Mouse (Mus musculus) urinary bladder, postnatal 10 days (tissue): Measurements from ENCODE around the gene Aip.
A peak's percentile ranks its signal among the peaks of the same experiment; 100 is the strongest.

Source experiments
- DNase-seq: peaks from one replicate; pipeline ENCODE4 v3.0.0; 2022; ENCODE audit warnings: low spot score

Gene Aip

DNA sequence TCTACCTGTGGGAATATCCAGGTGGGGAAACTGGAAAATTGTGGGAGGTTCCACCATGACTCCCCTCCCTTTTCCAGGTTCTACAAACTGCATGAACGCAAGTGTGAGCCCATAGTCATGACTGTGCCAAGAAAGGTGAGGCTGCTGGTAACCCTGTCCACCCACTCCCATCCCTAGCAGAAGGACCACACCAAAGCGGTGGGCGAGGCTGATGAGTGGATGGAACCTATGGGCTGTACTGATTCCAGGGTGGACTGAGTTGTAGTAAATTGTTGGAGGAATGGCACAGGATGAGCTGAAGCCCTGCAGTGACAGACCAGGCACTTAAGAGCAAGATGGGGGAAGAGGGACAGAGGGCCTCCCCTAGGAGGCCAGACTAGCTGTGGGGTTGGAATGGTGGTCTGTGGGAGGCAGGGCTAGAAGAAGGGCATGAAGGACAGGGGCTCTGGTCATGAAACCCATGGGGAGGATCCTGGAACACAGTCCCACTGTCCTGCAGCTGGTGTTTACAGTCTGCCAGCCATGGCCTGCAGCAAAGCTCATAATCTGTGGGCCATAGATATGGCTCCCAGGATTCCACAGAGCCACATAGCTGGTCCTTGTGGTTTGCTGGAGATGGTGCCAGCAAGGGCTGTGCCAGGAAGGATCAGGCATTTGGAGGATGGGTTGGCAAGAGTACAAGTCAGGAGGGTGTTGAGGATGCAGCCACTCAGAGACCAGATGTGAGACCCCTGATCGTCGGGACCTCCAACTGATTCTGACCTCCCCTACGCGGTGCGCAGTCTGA lies 27.0 kb upstream of the Aip start:
- no peak for DNase-seq

DNA sequence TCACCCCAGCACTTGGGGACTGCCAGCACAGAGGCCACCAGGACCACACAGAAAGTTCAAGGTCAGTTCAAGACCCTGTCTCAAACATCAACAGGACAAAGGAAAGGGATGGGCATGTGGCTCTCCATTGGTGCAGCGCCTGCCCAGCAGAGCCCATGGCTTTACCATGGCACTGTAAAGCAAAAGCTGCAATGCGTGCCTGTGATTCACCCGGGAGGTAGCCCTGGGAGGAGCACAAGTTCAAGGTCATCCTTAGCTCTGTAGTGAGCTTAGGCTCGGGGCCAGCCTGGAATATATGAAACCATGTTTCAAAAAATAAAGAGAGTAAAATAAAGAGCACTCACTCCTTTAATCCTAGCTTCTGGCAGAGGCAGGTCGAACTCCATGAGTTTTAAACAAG lies 26.2 kb upstream of the Aip start:
- DNase-seq, result no peak

DNA sequence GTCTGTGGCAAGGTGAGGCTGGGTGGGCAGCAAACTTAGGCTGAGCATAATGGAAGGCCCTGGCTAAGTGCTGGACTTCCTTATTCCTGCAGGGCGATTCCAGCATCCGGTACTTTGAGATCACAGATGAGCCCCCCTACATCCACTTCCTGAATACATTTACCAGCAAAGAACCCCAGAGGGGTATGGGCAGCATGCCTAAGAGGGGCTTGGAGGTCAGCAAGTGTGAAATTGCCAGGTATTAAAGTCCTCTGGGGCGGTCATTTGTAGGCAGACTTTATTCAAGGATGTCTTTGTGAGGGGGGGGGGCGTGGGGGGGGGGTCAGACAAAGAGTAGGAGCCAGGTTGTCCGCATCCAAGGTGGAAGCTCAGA lies 25.8 kb upstream of the Aip start:
- DNase-seq, result no peak

DNA sequence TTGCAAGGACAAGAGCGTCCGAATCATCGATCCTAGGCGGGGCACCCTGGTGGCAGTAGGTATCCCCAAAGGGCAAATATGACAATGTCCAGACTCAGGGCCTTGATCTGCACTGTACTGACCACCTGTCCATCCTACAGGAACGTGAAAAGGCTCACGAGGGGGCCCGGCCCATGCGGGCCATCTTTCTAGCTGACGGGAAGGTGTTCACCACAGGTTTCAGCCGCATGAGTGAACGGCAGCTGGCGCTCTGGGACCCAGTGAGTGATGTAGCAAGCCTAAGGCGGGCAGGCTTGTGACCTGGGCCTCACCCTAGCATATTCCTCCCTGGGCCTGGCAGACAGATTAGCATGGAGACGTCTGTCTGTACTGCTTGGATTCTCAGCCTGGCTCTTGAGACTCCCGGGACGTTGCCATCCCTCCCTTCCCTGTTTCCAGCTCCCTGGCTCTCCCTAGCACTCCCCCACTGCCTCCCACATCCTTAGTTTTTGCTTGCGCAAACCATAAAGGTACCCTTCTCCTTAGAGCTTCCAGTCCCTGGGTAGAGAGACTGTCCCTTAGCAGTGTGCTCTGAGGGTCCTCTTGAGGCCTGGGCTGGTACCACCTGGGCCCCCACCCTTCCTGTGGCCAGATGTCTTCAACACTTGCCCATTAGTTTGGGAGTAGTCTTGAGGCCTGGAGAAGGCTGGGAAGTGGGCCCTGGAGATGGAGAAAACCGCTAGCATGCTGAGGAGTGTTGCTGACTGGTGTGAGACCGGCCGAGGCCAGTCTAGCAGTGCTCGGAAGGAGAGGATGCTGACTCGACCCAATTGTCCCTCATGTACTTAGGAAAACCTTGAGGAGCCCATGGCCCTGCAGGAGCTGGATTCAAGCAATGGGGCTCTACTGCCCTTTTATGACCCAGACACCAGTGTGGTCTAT lies 25.2 kb upstream of the Aip start:
- DNase-seq, result no peak

DNA sequence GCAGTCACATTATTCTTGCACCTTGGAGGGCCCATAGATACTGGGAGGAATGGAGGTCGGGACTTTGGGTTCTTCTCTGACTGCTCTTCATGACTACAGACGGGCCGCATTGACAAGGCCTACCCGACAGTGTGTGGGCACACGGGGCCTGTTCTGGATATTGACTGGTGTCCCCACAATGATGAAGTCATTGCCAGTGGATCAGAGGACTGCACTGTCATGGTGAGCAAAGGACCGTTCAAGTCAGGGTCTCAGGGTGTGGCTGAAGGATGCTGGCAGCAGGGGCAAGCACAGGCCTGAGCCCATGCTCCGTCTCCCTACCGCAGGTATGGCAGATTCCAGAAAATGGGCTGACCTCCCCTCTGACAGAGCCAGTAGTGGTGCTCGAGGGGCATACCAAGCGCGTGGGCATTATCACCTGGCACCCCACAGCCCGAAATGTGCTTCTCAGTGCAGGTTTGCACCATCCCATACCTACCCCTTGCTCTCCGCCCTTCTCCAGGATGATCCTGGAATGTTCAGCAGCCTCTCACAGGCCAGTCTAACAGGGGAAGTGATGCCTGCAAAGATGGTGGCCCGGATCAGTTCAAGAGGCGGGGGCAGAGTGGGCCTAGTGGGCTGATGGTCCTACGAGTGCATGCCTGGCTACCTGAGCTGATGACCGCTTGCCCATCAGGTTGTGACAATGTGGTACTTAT lies 24.3 kb upstream of the Aip start:
- DNase-seq, result no peak

DNA sequence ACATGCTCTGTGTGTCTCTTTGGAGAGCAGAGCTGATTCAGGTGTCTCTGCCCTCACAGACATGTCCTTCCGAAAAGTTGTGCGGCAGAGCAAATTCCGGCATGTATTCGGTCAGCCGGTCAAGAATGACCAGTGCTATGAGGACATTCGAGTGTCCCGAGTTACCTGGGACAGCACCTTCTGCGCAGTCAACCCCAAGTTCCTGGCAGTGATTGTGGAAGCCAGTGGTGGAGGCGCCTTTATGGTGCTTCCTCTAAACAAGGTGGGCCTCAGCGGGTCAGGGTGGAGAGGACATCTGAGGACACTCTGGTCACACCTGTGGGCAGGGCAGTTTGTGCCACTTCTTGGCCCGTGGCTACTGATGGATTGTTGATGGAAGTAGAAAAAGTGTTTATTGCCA lies 23.6 kb upstream of the Aip start:
- DNase-seq, result no peak

DNA sequence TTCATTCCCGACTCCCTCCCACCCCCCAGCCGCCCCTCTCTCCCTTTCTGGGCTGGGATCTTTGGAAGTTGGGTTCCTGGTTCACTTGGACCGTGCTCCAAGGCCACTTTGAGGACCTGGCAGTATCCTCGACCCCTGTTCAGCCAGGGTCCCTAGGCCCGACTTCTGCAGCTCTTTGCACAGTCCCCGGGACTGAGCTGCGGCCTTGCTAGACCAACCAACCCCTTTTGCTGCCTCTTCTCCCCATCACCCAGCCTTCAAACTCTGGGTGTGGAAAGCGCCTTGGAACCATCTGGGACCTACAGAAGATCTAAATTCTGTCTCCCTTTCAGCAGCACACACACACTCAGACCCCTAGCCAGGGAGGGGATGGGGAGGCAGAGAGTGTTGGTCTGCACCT lies 23.2 kb upstream of the Aip start:
- no peak for DNase-seq

DNA sequence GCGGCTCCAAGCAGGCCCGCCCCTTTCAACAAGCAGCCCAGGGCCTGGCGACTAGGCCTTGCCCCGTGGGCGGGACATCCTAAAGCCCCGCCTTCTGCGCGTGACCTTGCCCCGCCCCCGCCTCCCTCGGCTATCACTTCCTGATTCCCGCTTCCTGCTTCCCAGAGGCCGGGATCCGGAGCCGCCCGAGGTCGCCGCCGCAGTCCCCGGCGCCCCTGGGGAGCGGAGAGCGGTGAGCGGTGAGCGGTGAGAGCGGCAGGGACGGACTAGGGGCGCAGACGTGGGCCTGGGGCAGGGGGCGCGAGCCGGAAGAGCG lies 22.8 kb upstream of the Aip start, which contains the start of gene Coro1b:
Gene Coro1b, plus strand, starts transcription at position 129 of the 316 bp plus-strand sequence.
- DNase-seq, result peak; percentile 95

DNA sequence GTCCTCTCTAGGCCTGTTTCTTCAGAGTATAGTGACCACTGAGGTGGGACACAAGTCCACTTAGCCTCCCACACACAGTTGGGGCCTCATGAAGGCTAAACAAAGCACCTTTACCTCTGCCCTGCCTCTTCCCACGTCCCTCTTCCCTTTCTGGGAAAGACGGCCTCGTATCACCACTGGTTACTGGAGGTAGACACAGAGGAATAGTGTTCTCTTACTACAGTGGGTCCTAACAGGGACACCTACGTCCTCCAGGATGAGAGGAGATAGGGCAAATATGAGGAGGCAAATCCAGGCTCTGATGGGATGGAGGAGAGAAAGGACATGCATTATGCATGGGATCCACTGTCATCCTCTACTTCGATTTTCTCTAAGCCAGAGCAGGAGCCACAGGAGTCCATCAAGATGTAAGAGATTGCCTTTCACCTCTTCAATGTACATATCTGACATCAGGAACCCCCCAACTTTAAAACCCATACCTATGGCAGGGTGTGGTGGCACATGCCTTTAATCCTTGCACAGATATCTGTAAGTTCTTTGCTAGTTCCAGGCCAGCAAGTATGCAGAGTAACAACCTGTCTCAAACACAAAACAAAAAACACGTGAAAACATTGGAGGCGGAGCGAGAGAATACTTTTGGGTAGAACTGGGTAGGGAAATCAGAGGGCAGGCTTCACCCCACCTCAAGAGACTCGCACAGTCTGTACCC lies 22.3 kb upstream of the Aip start:
- DNase-seq, result no peak

DNA sequence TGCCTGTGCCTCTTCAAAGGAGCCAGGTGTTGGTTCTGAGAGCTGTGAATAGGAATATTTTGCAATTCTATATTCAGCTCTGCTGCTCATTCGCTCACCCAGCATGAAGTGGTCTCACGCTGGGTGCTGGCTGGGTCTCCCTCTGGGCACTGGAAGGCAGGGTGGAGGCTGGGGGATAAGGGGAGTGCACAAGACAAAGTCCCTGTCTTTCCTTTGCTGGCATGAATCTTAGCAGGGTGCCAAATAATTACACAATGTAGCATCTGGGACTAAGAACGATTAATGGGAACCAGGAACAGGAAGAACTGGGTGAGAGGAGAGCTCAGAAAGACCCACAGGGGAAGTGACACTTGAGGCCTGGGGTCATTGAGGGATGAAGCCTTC lies 21.4 kb upstream of the Aip start:
- DNase-seq, result no peak

DNA sequence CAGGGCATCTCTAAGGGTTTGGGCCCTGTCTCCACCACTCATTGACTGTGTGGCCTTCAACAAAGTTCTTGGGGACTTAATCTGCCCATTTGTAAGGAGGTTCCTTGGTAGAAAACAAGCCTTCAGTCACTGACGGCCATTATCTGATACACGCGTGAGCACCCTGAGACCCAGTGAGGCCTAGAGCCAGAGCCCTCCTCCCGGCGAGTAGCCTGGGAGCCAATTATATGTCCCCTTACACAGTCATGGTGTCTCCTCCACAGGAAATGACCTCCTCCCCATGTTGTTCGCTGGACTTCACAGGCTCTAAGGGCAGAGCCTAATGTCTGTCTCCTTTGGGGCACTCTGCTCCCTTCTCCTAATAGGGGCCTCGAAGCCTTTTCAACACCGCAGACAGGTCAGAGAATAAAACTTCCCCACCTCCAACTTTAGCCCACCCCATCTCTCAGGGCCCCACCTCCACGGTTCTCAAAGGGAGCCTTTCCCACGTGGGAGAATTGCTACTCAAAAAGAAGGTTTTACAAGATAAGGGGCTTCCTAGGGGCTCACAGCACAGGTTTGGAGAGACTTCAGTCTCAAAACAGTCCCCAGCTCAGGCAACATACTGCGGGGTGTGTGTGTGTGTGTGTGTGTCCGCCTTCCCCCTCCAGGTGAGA lies 20.8 kb upstream of the Aip start:
- DNase-seq, result no peak

DNA sequence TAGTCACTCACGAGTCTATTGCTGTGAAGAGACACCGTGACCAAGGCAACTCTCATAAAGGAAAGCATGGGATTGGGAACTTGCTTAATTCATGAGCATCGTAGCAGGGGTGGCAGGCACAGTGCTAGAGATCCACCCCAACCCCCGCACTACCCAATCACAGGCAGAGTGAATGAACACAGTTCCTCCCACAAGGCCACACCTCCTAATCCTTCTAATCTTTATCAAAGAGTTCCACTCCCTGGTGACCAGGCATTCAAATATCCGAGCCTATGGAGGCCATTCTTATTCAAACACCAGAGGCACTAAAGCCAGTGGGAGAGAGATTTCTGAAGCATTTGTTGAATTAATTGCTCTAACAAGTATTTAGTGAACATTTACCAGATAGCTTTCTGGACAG lies 20.3 kb upstream of the Aip start:
- no peak for DNase-seq

DNA sequence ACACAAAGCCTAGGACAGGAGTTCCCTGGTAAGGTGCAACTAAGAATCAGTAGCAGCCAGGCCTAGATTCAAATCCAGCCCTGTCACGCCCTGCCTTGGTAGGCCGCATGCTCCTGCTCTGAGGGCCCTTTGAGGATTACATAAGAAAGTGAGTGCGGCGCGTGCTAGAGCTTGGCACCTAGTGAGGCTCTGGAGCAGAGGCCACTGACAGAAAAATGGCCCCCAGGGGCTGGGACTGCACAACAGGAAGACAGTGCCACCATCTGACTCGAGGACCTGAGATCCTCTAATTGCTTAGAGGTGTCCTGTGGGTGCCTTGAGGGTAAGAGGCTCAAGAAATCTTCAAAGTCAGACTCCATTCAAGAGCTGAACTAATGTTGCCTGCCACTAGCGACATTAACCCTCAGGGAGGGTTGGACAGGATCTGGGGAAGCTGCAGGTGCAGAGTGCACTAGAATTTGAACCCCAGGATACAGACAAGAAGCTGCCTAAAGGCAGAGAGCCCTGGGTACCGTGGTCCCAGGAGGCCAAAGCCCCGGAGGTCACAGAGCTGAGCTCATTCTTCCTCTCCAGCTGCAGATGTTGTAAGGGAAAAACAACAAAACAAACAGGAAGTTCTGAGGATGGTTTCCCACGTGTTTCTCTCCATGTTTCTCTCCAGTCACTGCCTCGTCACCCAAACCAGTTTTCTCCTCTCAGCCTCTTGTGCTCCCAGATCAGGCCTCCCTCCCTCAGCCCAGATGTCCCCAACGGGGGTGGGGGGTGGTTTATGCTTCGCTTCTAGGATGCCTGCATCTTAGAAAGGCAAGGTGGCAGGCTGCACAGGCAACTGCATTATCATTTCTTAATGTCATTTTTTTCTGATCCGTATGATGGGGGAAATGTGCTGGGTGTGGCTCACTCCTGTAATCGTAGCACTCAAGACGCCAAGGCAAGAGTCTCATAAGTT lies 19.2 kb upstream of the Aip start:
- no peak for DNase-seq

DNA sequence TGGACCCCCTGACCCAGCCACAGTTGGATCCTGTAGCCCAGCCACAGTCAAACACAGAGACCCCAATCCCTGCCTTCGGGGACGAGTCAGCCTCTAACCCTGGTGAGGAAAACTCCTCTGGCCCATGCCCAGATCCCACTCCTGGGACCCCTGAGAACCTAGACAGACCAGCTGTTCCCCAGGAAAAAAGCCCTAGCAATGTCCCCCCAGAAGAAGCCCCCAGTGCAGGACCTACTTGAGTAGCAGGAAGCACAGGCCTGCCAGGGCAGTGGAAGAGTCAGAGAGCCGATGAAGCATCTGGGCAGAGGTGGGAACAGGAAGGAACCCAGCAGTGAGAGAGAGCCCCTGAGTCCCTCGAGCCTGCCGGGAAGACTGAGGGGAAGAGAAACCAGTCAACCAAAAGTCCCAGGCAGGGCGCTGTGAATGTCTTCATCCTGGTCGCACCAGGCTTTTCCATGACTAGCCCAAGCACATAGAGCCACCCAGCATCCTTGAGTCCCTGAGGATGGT lies 18.2 kb upstream of the Aip start, which contains the start of gene Cabp4:
Gene Cabp4, minus strand, starts transcription at position 275 of the 510 bp plus-strand sequence.
- no peak for DNase-seq

DNA sequence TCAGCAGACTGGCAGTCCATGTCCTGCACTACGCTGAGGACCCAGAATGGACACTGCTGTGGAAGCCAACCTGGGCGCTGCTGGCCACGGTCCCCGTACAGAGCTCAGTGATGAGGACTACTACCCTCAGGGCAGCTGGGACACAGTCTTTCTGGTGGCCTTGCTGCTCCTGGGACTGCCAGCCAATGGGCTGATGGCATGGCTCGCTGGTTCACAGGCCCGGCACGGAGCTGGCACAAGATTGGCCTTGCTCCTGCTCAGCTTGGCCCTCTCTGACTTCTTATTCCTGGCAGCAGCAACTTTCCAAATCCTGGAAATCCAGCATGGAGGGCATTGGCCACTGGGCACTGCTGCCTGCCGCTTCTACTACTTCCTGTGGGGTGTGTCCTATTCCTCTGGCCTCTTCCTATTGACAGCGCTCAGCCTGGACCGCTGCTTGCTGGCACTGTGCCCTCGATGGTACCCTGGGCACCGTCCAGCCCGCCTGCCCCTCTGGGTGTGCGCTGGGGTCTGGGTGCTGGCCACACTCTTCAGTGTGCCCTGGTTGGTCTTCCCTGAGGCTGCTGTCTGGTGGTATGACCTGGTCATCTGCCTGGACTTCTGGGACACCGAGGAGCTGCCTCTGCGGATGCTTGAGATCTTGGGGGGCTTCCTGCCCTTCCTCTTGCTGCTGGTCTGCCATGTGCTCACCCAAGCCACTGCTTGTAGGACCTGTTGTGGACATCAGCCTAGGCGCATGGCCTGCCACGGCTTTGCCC lies 16.9 kb upstream of the Aip start:
- DNase-seq, result no peak

DNA sequence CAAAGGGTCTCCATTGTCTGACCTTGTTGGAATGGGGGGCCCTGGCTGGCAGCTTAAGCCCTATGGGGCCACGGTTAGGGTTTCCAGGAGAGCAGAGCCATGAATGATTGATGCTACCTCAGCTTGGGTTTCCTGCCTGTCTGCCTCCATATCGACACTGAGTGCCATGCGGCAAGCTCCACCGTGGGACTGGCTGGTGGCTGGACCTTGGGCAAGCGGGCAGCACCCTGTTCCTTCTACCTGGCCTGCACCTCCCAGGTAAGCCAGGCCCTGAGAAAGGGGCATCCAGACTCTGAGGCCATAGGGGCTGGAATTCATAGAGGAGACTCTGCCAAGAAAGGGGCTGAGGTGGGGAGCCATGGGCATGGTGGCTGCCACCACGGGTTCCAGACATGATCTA lies 14.5 kb upstream of the Aip start:
- DNase-seq, result no peak

DNA sequence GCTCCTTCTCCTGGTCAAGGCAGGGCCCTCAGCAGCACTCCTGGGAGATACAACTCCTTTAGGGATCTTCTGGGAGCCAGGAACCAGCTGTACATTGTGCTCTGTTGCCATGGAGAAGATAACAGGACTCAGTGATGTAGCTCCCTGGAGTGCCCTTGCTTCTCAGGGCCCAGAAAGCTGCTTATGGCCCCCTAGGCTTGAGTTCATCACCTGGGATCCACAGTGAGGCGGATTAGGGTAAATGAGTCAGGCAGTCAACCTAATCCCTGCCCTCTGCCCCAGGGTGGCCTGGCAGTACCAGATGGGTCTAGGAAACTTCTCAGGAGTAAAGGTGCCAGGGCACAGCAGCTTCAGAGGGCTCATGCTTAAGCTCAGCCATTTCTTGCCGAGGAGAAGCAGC lies 13.8 kb upstream of the Aip start, which contains the start of gene Gpr152:
Gene Gpr152, plus strand, starts transcription at position 342 of the 400 bp plus-strand sequence.
- no peak for DNase-seq

DNA sequence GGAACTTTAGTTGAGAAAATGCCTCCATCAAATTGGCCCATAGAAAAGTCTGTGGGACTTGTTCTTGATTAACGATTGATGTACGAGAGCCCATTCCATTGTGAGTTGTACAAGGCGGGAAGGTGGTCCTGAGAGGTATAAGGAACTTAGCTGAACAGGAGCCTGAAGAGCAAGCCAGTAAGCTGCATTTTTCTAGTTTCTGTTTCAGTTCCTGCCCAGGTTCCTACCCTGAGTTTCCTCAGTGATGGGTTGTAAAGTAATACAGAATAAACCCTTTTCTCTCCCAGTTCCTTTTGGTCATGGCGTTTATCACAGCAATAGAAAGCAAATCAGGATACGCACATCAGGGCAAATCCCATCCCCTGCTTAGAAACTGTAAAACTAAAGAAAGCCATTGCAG lies 12.3 kb upstream of the Aip start:
- DNase-seq, result no peak

DNA sequence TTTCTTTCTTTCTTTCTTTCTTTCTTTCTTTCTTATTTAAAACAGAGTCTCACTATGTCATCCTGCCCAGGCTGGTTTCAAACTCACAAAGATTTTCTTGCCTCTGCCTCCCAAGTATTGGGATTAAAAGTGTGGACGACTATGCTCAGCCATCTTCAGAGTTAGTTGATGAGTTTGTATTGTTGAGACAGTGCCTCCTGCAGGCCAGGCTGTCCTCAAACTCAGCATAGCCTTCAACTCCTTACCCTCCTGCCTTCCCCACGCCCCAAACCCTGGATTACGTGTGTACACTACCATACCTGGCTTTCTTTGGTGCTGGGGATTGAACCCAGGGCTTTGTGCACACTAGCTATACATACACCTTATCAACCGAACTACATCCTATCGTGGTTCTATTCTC lies 10.8 kb upstream of the Aip start:
- DNase-seq, result no peak
